Mouse (Mus musculus) C2C12 (cell line): ENCODE results near the gene Ckb.

ENCODE experiments used
- MYOG ChIP-seq: IDR thresholded peaks from one replicate; pipeline ENCODE4 v1.6.1; 2011; ENCODE audit not compliant: control insufficient read depth, insufficient read length; ENCODE audit errors: extremely low read depth
- USF1 ChIP-seq: IDR thresholded peaks from one replicate; pipeline ENCODE4 v1.6.1; 2011; ENCODE audit warnings: low read depth, mild to moderate bottlenecking, control low read depth, moderate library complexity

DNA sequence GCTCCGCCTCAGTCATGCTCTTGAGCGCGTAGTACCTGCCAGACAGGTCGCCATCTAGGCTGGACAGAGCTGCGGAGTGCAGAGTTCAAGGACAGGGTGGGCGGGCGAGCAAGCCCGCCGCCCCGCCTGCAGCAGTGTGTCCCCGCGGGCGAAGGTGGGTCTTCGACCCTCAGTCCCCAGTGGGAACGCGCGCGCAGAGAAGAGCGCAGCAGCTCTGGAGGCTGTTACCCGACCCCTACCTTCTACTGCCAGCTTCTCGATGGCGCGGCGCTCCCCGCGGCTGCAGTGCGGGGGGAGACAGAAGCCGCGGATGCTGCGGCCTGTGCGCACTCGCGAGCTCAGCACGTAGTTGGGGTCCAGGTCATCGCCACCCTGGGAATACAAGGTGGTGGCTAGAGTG is 1.2 kb downstream of the Ckb start:
- TF ChIP-seq USF1 (no peak), MYOG (no peak)
